Mouse (Mus musculus): ENCODE measurements at regions not wholly inside any gene's neighbourhood (a gene's known extent, or its start where the extent isn't known, plus 50 kb on each side); places are given as distances from the start of the nearest gene placed in this dataset.

- TF ChIP-seq CTCF (IDR thresholded peaks at IDR 0.05; ENCODE audit: low read depth) (no peak), EP300 (IDR thresholded peaks at IDR 0.05; ENCODE audit: low read depth) (peak; percentile 61; the same call in 1 of the 2 replicates)
Observed at GRCm38 (mm10) chr13:43908041-43908644, 123.6 kb downstream of the Cd83 start.
